Mouse (Mus musculus) limb, embryonic 14.5 days (tissue): ENCODE measurements around the gene Strbp. TPM values are rescaled to one million over a fixed set of nuclear protein-coding genes. Genes with fewer than 3 reads are reported as not detected.

Experiments
- ATAC-seq: fragments of 200-750 bp; cut with Nextera tagmentation; 2 replicates; pipeline ENCODE4 v1.8.0; 2017; ENCODE audit warnings: low read depth, moderate number of reproducible peaks, moderate TSS enrichment; ENCODE audit not compliant: low FRiP score
- DNase-seq: peaks from one replicate; pipeline ENCODE4 v3.0.0-alpha.2; 2015; ENCODE audit warnings: low spot score
- H3K27ac ChIP-seq: fragments of 300-500 bp; sonication (generic); replicated peaks from 2 replicates; pipeline ENCODE4 v1.5.1; 2014; ENCODE audit warnings: low read depth, mild to moderate bottlenecking, low read length, moderate library complexity, mixed read lengths
- H3K27me3 ChIP-seq: fragments of 300-500 bp; sonication (generic); 2 replicates; pipeline ENCODE4 v1.6.1; 2014; ENCODE audit warnings: low read length, mixed read lengths; ENCODE audit not compliant: control insufficient read depth, insufficient read depth
- H3K36me3 ChIP-seq: fragments of 300-500 bp; sonication (generic); 2 replicates; pipeline ENCODE4 v1.6.1; 2014; ENCODE audit warnings: mild to moderate bottlenecking, low read length, moderate library complexity, mixed read lengths; ENCODE audit not compliant: control insufficient read depth, insufficient read depth
- H3K4me1 ChIP-seq: fragments of 300-500 bp; sonication (generic); 2 replicates; pipeline ENCODE4 v1.6.1; 2014; ENCODE audit warnings: antibody characterized with exemption, low read length, mixed read lengths; ENCODE audit not compliant: control insufficient read depth, insufficient read depth
- H3K4me2 ChIP-seq: fragments of 300-500 bp; sonication (generic); replicated peaks from 2 replicates; pipeline ENCODE4 v1.6.1; 2014; ENCODE audit warnings: low read depth, mild to moderate bottlenecking, low read length, moderate library complexity; ENCODE audit not compliant: severe bottlenecking
- H3K4me3 ChIP-seq: fragments of 300-500 bp; sonication (generic); replicated peaks from 2 replicates; pipeline ENCODE4 v1.5.1; 2014; ENCODE audit warnings: low read length
- H3K9ac ChIP-seq: fragments of 300-500 bp; sonication (generic); 2 replicates; pipeline ENCODE4 v1.6.1; 2014; ENCODE audit warnings: mild to moderate bottlenecking, low read depth, low read length, moderate library complexity; ENCODE audit not compliant: severe bottlenecking
- H3K9me3 ChIP-seq: fragments of 300-500 bp; sonication (generic); 2 replicates; pipeline ENCODE4 v1.6.1; 2016; ENCODE audit warnings: low read length; ENCODE audit not compliant: control insufficient read depth
- POLR2A ChIP-seq: fragments of 200-500 bp; IDR thresholded peaks from 2 replicates; pipeline ENCODE4 v1.8.0; 2012; ENCODE audit warnings: inconsistent platforms, mild to moderate bottlenecking, moderate library complexity, borderline replicate concordance; ENCODE audit not compliant: insufficient read depth, insufficient read length; ENCODE audit errors: extremely low read depth
- WGBS: fragments of 180-500 bp; shearing (Covaris S2); extraction: QIAGEN DNeasy Blood & Tissue Kit; methylation state at CpG from one replicate; pipeline ENCODE4 v1.1.7; 2014; 5-methylcytosine and 5-hydroxymethylcytosine counted together
- polyA plus RNA-seq, 2 experiments: library from polyadenylated mRNA; depleted of rRNA in 1 of 2; stranded (reverse) in 1 of 2; unstranded in 1 of 2; fragments of >200 nt; fragmentation: Nextera tagmentation in 1 of 2; extraction: Ambion mirVana in 1 of 2; gene quantifications; 2 replicates each; pipeline versions ENCODE4 v1.2.1 to v1.2.3; 2012 to 2014

Strbp gene
- polyA plus RNA-seq, 2 experiments, result 23.5 to 33.2 TPM

DNA sequence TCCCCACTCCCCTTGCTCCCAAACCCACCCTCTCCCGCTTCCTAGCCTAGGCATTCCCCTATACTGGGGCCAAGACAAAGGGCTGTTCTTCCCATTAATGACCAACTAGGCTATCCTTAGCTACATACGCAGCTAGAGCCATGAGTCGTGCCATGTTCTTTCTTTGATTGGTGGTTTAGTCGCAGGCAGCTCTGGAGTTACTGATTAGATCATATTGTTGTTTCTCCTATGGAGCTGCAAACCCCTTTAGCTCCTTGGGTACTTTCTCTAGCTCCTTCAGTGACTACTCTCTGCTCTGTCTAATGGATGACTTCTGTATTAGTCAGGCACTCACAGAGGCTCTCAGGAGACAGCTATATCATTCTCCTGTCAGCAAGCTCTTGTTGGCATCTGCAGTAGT lies 206.3 kb downstream of the Strbp start:
- TF ChIP-seq POLR2A, result no peak
- peaks cover 56% of the 10 kb centered on the region for H3K36me3 ChIP-seq
- no peak for DNase-seq
- no peak overlapping the region for H3K4me3 ChIP-seq
- no peaks in the 10 kb centered on the region for H3K4me1 ChIP-seq
- H3K9me3 ChIP-seq, result no peaks in the 10 kb centered on the region
- H3K27me3 ChIP-seq, result no peaks in the 10 kb centered on the region
- no peak overlapping the region for H3K27ac ChIP-seq
- H3K4me2 ChIP-seq, result no peak overlapping the region
- no peak overlapping the region for H3K9ac ChIP-seq
- no peak for ATAC-seq
- 94% methylated on average over 4 of the region's 4 CpGs for WGBS

- no peak for DNase-seq
- H3K9me3 ChIP-seq, result no peaks in the 10 kb centered on the region
- WGBS, result 90% methylated on average over 2 of the region's 2 CpGs
- H3K27me3 ChIP-seq, result no peaks in the 10 kb centered on the region
- H3K9ac ChIP-seq, result no peak overlapping the region
- no peak for TF ChIP-seq POLR2A
- no peak for ATAC-seq
- H3K4me2 ChIP-seq, result no peak overlapping the region
- H3K27ac ChIP-seq, result no peak overlapping the region
- peaks cover 69% of the 10 kb centered on the region for H3K36me3 ChIP-seq
- H3K4me1 ChIP-seq, result no peaks in the 10 kb centered on the region
- H3K4me3 ChIP-seq, result no peak overlapping the region
Measured at GRCm38 (mm10) chr2:37488956-37489355, 214.7 kb downstream of the Strbp start.

DNA sequence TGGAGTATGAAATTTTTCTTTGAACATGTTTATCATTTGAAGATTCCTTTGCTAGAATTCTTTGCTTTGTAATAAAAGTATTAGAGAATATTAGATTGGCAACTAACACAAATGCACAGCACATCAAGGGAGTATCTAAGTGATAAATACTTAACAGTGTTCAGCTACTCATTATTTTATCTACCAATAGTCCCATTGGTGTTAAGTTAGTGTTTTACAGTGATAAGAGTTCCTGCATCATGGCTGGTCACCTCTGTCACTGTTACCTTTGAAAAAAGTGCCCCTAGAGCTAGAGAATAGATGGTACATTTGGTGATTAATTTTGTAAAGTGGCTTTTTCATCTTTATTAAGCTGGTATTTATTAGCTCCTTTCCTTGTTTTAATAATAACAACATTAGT lies 217.3 kb downstream of the Strbp start:
- H3K4me1 ChIP-seq, result no peaks in the 10 kb centered on the region
- no peaks in the 10 kb centered on the region for H3K27me3 ChIP-seq
- H3K4me3 ChIP-seq, result no peak overlapping the region
- H3K27ac ChIP-seq, result no peak overlapping the region
- no peak overlapping the region for H3K4me2 ChIP-seq
- H3K9me3 ChIP-seq, result no peaks in the 10 kb centered on the region
- DNase-seq (no peak), ATAC-seq (no peak)
- no peak overlapping the region for H3K9ac ChIP-seq
- TF ChIP-seq POLR2A, result no peak
- H3K36me3 ChIP-seq, result peaks cover 65% of the 10 kb centered on the region

GRCm38 (mm10) chr2:37485370-37485769 lies 218.3 kb downstream of the Strbp start:
- H3K27me3 ChIP-seq, result no peaks in the 10 kb centered on the region
- no peak overlapping the region for H3K4me2 ChIP-seq
- no peak overlapping the region for H3K27ac ChIP-seq
- H3K9me3 ChIP-seq, result no peaks in the 10 kb centered on the region
- DNase-seq (peak; percentile 66), ATAC-seq (no peak)
- no peak overlapping the region for H3K4me3 ChIP-seq
- H3K9ac ChIP-seq, result no peak overlapping the region
- H3K4me1 ChIP-seq, result no peaks in the 10 kb centered on the region
- H3K36me3 ChIP-seq, result peaks cover 66% of the 10 kb centered on the region
- TF ChIP-seq POLR2A, result no peak
- WGBS, result 81% methylated on average over 1 of the region's 1 CpGs

GRCm38 (mm10) chr2:37484165-37484564 lies 219.5 kb downstream of the Strbp start:
- peaks cover 53% of the 10 kb centered on the region for H3K36me3 ChIP-seq
- no peak for DNase-seq

DNA sequence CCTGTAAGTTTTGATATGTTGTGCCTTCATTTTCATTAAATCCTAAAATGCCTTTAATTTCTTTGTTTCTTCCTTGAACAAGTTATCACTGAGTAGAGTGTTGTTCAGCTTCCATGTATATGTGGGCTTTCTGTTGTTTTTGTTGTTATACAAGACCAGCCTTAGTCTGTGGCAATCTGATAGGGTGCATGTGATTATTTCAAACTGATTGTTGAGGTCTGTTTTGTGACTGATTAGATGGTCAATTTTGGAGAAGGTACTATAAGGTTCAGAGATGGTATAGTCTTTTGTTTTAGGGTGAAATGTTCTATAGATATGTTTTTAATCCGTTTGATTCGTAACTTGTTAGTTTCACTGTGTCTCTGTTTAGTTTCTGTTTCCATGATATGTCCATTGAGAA lies 223.6 kb downstream of the Strbp start:
- H3K36me3 ChIP-seq, result peaks cover 58% of the 10 kb centered on the region
- 97% methylated on average over 2 of the region's 2 CpGs for WGBS
- H3K9ac ChIP-seq, result no peak overlapping the region
- TF ChIP-seq POLR2A, result no peak
- H3K9me3 ChIP-seq, result no peaks in the 10 kb centered on the region
- ATAC-seq (no peak), DNase-seq (no peak)
- no peaks in the 10 kb centered on the region for H3K4me1 ChIP-seq
- H3K4me3 ChIP-seq, result no peak overlapping the region
- no peak overlapping the region for H3K4me2 ChIP-seq
- no peaks in the 10 kb centered on the region for H3K27me3 ChIP-seq
- H3K27ac ChIP-seq, result no peak overlapping the region

More at GRCm38 (mm10) chr2:37484165-37484564, 219.5 kb downstream of the Strbp start:
- Histone ChIP-seq H3K4me2 (no peak overlapping the region), H3K4me3 (no peak overlapping the region), H3K9ac (no peak overlapping the region), H3K27ac (no peak overlapping the region), H3K9me3 (no peaks in the 10 kb centered on the region), H3K27me3 (no peaks in the 10 kb centered on the region), H3K4me1 (no peaks in the 10 kb centered on the region)
- TF ChIP-seq POLR2A, result no peak
- WGBS, result 90% methylated on average over 2 of the region's 2 CpGs
- ATAC-seq, result no peak
